Mouse (Mus musculus) CH12F3 (cell line): ENCODE measurements around the gene Eif4b.

Experiments used
- in situ Hi-C: fragments of 300-500 bp; cut with MboI; formaldehyde crosslinking; loops from 2 replicates; pipeline ENCODE4 v1.14.3; 2020; ENCODE audit warnings: low sequenced_read_pairs

Gene Eif4b

DNA sequence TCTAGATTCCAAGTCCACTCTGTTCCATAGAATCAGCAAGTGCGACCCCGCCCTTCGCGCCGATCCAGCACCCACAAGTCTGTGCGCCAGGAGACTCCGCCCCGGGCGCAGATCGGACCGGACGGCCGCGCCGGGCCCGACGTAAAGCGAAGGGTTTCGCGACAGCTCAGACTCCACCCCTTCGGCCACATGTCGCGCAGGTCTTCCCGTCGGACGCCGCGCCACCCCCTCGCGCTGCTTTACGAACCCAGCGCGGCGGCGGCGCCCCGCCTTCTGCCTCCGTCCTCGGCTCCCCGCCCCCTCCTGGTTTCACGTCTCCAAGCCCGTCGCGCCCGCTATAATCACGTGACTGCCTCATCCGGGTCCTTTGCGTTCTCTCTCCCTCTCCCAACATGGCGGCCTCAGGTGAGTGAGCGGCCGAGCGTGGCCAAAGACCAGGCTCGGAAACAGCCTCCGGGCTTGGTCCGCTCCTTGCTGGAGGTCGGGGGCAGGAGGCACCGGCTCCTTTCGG lies at the start of gene Eif4b:
Eif4b (plus strand) TSS at position 215 of the 511 bp plus-strand sequence.
- in situ Hi-C loops = loop anchor here (25.0 kb wide), 1 partner anchor 736 kb away; no protein-coding TSS in a partner anchor

GRCm38 (mm10) chr15:102023888-102024287 lies 49.7 kb upstream of the Eif4b start:
- in situ Hi-C loops = no loop called here

DNA sequence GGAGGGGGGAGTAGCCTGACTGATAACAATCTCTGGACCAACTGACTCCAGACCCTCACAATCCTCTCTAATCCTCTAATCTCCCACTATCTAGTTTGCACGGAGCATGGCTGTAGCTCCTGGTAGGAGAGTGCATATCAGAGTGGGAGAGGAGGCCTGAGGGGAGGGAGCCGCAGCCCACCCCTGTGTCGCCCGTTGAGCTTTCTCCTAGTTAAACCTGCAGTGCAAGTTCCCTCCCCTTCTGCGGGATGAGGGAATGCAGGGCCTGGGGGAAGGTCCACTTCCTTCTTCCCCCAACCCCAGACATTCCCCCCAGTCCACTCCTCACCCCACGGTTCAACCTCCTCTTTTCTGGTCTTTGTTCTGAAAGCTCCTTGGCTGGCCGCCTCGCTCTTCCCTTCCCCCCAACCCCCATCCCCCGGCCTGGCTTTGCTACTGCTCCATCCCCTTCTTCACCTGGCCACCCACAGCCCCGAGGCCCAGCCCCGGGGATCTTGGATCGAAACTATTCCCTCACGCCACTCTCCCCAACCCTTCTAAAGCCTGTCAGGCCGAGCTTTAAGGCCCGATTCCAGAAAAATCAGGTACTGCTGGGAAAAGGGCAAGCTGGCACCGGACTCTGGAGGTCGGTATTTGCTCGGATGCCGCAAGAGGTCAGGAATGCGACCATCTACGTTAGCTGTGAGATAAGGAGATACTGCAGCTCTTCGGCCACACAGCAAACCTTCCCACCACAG lies 48.3 kb upstream of the Eif4b start:
- in situ Hi-C loops = no loop called here

DNA sequence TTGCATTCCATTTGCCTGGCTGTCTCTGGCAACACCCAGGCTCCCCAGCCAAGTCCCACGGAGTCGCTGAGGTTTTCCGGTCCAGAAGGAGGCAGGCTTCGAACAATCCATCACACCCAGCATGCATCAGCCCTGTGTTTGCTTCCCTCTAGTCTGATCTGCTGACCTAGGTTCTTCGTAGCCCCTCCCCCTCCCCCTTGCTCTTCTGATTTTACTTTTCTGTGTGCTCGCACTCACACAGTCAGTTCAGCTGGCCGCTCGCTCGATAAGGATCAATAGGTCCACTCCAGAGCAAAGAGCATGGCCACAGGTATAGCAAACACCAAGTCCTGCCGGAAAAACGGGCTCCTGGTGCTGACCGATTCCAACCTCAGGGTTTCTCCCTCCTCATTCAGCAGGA lies 47.1 kb upstream of the Eif4b start:
- in situ Hi-C loops = no loop called here

DNA sequence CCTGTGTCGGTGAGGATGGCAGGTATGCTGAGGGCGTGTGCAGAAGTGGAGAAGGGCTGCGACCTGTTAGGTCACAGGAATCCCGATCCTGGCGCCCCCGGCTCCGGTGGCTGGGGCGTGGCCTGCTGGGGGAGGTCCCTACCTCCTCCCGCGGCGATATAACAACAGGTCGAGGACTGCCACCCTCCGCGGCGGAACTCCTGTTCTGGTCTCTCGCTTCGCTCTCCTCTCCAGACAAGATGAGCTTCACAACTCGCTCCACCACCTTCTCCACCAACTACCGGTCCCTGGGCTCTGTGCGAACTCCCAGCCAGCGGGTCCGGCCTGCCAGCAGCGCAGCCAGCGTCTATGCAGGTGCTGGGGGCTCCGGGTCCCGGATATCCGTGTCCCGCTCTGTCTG lies 45.5 kb upstream of the Eif4b start, which contains the start of gene Krt18:
Krt18 (plus strand) TSS at position 141 of the 400 bp plus-strand sequence.
- in situ Hi-C loops = no loop called here

DNA sequence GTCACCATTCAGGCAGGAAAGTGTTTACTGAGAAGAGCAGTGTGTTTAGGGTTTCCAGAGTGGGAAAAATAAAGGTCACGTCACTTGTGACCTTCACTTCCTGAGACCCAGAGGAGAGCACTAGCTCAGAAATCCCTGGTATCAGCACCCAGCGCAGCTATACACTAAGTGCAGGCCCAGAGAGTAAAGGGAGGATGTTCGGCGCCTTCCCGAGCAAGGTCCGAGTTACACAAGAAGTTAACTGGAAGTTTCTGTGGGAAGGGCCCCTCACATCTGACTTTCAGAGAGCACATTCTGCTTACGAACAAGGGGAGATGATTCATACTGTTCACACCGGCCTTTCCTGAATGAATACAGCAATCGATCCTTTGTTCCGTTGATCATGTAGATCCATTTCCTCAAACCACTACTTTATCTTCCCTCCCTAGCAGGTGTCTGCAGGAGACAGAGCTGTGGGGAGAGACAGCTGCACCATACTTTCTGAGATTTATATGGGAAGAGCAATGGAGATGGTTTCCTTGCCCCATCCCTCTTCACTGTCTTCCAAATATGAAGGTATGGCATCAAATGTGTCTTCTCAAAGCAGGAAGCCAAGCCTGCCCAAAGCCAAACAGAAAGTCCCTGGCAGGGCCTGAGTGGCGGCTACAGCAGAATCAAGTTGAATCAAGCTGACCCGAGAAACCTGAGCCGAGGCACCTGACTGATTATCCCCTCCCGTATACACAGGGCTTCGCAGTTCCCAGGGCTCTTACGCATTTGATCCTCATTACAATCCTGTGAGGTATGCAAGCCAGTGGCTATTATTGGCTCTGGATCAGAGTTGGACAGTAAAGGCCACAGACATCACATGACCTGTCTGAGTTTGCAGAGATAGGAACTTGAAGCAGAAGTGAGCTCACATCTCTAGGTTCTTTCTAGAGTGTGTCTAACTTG lies 39.2 kb upstream of the Eif4b start:
- in situ Hi-C loops = no loop called here

DNA sequence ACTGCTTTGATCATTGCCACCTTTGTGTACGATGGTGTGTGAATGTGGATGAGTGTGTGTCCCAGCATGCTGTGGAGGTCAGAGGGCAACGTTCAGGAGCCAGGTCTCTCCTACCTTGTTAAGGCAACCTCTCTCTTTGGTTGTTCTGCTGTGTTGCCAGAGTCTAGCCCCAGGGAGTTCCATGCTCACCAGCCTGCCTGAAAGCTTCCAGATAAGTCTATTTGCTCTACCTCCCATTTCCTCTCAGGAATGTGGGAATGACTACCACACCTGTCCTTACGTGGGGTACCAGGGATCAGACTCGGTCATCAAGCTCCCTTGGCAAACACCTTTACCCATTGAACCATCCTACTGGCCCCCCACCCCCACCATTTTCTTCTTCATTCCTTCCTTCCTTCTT lies 33.3 kb upstream of the Eif4b start:
- in situ Hi-C loops = no loop called here

- in situ Hi-C loops = no loop called here
These were observed 31.6 kb upstream of the Eif4b start for GRCm38 (mm10) chr15:102041951-102042350.

GRCm38 (mm10) chr15:102044745-102045144 lies 28.8 kb upstream of the Eif4b start:
- in situ Hi-C loops = no loop called here

GRCm38 (mm10) chr15:102045691-102046090 lies 27.9 kb upstream of the Eif4b start:
- in situ Hi-C loops = no loop called here

- in situ Hi-C loops = no loop called here
These were observed 25.6 kb upstream of the Eif4b start for GRCm38 (mm10) chr15:102048006-102048405.

GRCm38 (mm10) chr15:102049871-102050270 lies 23.7 kb upstream of the Eif4b start:
- in situ Hi-C loops = loop anchor here (25.0 kb wide), 1 partner anchor 713 kb away; no protein-coding TSS in a partner anchor

DNA sequence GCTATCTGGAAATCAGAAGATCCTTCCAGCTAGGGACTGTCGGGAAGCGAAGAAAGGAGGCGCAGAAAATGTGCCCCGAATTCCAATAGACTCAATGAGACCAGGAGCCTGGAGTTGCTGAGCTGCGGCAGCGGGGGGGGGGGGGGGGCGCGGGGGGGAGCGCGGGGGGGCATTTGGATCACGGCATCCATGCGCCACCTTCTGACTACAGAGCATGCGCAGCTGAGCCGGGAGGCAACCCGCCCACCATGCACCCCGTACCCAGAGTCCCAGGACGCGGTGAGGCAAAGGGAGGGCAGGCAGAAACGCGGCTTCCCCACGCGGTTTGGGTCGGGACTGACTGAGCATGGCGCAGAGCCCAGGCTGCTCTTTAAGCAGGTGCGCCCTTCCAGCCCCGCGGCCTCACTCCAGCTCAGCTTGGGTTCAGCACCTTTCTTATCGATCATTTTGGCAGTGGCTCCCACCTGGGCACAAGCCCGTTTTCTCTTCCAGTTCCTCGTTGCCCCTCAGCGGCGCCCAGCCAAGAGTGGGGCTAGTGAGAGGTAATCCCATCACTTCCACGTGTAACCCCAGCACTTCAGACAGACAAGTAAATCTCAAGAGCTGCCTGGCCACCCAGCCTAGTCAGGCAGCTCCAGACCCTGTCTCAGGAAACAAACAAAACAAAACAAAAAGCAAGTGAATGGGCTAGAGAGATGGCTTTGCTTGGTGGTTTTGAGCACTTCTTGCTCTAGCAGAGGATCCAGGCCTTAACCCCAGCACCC lies 21.5 kb upstream of the Eif4b start:
- in situ Hi-C loops = loop anchor here (25.0 kb wide), 1 partner anchor 715 kb away; no protein-coding TSS in a partner anchor

DNA sequence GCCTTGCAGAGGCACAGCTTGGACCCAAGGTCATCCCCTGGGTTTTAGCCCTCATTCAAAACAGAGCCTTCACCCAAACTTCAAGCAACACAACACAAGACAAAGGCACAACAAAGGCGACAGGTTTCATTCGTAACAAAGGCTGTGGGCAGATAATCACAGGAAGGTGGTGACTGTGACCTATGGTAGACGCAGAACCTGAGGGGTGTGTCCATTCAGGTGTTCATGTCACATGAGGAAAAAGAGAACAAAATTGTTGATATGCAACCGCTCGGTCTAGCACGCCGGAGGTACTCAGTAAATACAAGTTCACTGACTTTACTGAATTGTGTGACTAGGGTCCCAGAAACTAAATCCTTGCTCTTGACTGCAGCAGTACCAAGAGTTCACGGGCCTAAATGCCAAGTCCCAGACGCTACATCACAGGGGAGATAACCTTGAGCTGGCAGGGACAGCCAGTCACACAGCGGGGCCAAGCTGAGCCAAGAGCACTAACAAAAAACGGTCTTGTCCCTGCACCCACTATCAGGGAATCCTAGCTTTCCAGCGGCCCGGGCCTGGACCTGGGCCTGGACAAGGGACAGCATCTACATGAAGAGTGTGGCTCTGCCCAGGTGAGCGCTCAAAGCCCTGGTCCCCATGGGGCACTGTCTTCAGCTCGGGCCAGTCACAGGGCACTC lies 16.9 kb upstream of the Eif4b start:
- in situ Hi-C loops = loop anchor here (25.0 kb wide), 1 partner anchor 719 kb away; no protein-coding TSS in a partner anchor

DNA sequence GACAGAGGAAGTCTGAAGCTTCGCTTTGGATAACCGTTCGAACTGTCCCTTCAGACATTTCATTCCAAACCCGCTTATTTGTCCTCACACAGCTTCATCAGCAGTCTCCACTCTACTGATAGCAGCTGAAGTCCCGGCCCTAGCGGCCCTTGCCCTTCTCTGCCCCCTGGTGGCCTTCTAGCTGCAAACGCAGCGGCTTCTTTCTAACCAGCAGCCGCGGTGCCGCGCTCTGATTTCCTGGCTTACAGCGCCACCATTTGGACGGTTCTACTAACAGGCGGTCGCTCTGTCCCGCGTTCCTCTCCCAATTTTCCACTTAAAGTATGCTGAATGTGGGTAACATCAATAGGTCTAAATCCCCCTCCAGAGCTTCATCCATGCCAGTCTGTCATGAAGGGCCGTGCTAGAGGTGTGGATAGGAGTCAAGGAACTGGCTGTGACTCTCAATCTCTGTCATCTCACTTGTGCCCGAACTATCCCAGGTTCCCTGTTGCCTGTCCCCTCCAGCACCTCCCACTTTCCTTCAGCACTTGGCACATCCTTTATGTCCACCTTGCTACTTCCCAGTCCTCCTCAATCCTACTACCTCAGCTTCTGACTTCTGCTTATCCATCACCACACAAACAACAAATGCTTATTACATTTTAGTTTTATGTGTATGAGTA lies 7.8 kb upstream of the Eif4b start:
- in situ Hi-C loops = loop anchor here (10.0 to 25.0 kb wide), 3 partner anchors 291 to 728 kb away; no protein-coding TSS in a partner anchor

DNA sequence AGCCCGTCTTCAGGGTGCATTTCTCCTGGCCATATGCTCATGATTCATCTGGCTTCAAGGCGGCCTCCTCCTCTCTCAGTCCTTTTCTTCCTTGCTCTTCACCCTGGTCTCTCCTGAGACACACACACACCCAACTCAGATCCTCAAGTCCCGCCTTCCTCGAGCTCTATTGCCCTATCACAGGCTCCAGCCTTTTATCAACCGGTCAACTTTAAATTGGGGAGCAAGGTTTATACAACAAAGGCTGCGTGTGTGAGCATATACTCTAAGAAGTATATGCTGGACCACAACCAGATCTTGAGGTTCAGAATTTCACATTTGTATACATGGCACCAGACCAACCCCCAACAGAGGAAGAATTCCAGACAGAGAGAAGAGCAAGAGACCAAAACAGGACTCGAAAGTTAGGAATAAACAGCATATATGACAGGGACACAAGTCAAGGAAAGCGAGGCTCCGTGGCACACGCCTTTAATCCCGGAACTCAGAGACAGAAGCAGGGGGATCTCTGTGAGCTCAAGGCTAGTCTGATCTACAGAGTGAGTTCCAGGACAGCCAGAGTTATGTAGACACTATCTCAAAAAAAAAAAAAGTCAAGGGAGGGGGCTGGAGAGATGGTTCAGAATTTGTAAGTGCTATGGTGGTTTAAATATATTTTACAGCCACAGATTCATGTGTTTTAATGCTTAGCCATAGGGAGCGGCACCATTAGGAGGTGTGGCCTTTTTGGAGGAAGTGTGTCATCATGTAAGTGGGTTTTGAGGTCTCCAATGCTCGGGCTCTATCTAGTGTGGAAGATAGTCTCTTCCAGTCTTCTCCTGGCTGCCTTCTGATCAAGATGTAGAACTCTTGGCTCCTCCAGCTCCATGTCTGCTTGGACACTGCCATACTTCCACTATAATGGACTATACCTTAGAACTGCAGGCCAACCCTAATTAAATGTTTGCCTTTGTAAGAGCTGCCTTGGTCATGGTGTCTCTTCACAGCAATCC lies 2.8 kb upstream of the Eif4b start:
- in situ Hi-C loops = loop anchor here (25.0 kb wide), 1 partner anchor 733 kb away; no protein-coding TSS in a partner anchor

- in situ Hi-C loops = loop anchor here (25.0 kb wide), 1 partner anchor 736 kb away; no protein-coding TSS in a partner anchor
These were observed 512 bp upstream of the Eif4b start for GRCm38 (mm10) chr15:102072963-102073558.
